Mouse (Mus musculus): ENCODE results near the gene Nudt16l1. TPM values are rescaled to one million over a fixed set of nuclear protein-coding genes. Genes with fewer than 3 reads are reported as not detected.
A peak's percentile ranks its signal among the peaks of the same experiment; 100 is the strongest.

Gene Nudt16l1
- total RNA-seq, 1 experiment = 40.0 TPM

DNA sequence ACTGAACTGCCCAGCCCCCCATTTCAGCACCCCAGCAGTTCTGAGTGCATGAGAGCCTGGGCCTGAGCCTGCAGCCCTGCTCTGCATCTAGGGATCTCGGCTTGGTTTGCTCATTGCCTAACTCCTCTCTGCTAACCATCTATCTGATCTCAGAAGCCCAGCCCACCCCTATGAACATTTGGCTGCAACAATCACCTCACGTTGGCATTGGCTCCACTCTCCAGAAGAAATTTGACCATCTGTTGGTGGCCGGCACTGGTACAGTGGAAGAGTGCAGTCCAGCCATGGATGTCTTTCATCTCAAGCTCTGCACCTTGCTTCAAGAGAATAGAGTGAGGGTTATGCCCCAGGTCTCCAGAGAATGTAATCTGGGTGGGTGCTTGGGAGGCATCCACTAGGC is 18.9 kb downstream of the Nudt16l1 start:
- H3K9ac ChIP-seq (ENCODE audit: insufficient read depth, low read depth, low read length, poor library complexity, severe bottlenecking) = no peak overlapping the region
- in situ Hi-C loops (cut with MboI; ENCODE audit: low sequenced_read_pairs in 2 of 2, unreplicated experiment in 2 of 2) = no loop called here

GRCm38 (mm10) chr16:4960260-4960659 is 21.7 kb downstream of the Nudt16l1 start:
- H3K4me1 ChIP-seq (ENCODE audit: control insufficient read depth in 2 of 2, insufficient read depth in 2 of 2, low read length in 2 of 2, poor library complexity in 1 of 2) = peaks cover 2 to 5% of the 10 kb centered on the region in 2 experiments; a peak in 1 of 4 replicates
- H3K9ac ChIP-seq (ENCODE audit: insufficient read depth, low read depth, low read length, poor library complexity, severe bottlenecking) = no peak overlapping the region
- TF ChIP-seq ZC3H11A (IDR thresholded peaks at IDR 0.05; ENCODE audit: borderline replicate concordance, low read depth, low read length) = no peak
- no peak overlapping the region for H3K4me3 ChIP-seq (ENCODE audit: insufficient read depth in 1 of 2, low read depth in 1 of 2, low read length in 2 of 2, poor library complexity in 1 of 2, severe bottlenecking in 1 of 2)
- H3K9me3 ChIP-seq (ENCODE audit: control insufficient read depth, insufficient read depth, low read depth, low read length) = no peaks in the 10 kb centered on the region
- no peak for DNase-seq (ENCODE audit: low read depth, low spot score)
- in situ Hi-C loops (cut with MboI; ENCODE audit: low sequenced_read_pairs in 2 of 2, unreplicated experiment in 2 of 2) = no loop called here
- H3K27ac ChIP-seq (ENCODE audit: insufficient read depth, low read depth, low read length, poor library complexity, severe bottlenecking) = no peak overlapping the region
- peaks cover 6% of the 10 kb centered on the region; the same call in 1 of the 2 replicates for H3K36me3 ChIP-seq (ENCODE audit: control insufficient read depth, insufficient read depth, low read length, poor library complexity, severe bottlenecking)

More for the DNA sequence above, 18.9 kb downstream of the Nudt16l1 start:
- Histone ChIP-seq H3K4me1 (ENCODE audit: control insufficient read depth in 2 of 2, insufficient read depth in 2 of 2, low read length in 2 of 2, poor library complexity in 1 of 2) (0 out of 4 replicates have a peak, but pooled peaks cover 0 to under 1% of the 10 kb centered on the region in 2 experiments), H3K27ac (ENCODE audit: insufficient read depth, low read depth, low read length, poor library complexity, severe bottlenecking) (no peak overlapping the region), H3K36me3 (ENCODE audit: control insufficient read depth, insufficient read depth, low read length, poor library complexity, severe bottlenecking) (peaks cover 12% of the 10 kb centered on the region), H3K4me3 (ENCODE audit: insufficient read depth in 1 of 2, low read depth in 1 of 2, low read length in 2 of 2, poor library complexity in 1 of 2, severe bottlenecking in 1 of 2) (no peak overlapping the region), H3K9me3 (ENCODE audit: control insufficient read depth, insufficient read depth, low read depth, low read length) (no peaks in the 10 kb centered on the region)
- TF ChIP-seq ZC3H11A (IDR thresholded peaks at IDR 0.05; ENCODE audit: borderline replicate concordance, low read depth, low read length) (no peak), MAFK (IDR thresholded peaks at IDR 0.05; ENCODE audit: insufficient read depth, low read depth, low read length) (no peak)
- DNase-seq (ENCODE audit: low read depth, low spot score) = no peak

DNA sequence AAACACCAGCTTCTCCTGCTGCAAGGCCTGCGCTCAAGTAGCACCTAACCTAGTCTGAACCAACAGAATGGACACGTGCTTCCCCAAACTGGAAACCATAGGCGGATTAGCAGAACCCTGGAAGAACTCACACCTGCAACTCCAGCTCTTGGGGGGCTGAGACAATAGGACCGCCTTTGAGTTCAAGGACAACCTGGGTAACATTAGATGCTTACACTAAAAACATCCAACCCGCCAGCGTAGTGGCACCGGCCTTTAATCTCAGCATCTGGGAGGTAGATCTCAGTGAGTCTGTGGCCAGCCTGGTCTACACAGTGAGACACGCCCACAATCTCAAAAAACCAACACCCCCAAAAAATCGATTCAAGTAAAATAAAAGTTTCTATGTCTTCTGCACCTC is 24.8 kb downstream of the Nudt16l1 start:
- in situ Hi-C loops (cut with MboI; ENCODE audit: low sequenced_read_pairs in 2 of 2, unreplicated experiment in 2 of 2) = no loop called here
- no peak overlapping the region for H3K27ac ChIP-seq (ENCODE audit: insufficient read depth, low read depth, low read length, poor library complexity, severe bottlenecking)

DNA sequence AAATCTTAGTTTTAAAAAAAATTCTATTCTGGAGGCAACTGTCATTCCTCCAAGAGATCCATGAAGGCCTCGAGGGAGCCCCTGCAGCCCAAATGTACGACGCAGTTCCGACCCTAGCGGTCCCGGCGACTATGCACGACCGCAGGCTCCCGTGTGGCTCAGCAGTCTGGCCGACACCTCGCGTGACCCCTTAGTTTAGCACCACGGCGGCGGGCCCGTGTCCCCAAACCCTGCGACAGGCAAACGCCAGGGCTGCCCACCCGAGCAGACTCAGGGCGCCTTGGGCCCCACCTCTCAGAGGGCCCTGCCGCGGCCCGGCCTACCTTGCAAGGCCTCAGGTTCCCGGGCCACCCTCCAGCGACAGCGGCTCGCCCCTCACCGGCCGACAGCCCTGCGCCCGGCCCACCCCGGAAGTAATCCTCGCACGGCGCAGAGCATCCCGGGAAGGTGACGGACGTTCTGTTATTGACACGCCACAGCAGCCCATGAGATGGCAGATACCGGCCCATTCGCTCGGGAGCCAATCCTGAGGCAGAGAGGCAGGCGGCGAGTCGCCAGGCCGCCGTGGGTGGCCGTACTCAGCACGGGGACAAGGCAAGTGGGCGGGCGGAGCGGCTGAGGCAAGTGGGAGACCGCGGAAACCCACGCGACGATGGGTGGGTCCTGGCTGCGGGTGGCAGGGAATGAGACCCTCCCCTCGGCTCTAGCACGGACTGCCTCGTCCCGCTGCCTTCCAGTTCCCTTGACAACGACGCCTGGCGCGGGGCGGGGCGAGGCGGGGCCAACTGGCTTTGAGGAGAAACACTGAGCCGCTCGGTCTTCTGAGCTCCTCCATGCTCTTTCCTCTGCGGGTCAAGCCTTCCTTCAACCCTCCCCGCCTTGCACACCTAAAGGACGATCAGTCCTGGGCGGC is 25.5 kb downstream of the Nudt16l1 start, which contains the start of gene Anks3:
Gene Anks3 (minus strand): TSS at position 409 of the 913 bp plus-strand sequence.
- Histone ChIP-seq H3K36me3 (ENCODE audit: control insufficient read depth, insufficient read depth, low read length, poor library complexity, severe bottlenecking) (no peaks in the 10 kb centered on the region), H3K9ac (ENCODE audit: insufficient read depth, low read depth, low read length, poor library complexity, severe bottlenecking) (peak within 1 kb of the TSS; percentile 77), H3K9me3 (ENCODE audit: control insufficient read depth, insufficient read depth, low read depth, low read length) (no peaks in the 10 kb centered on the region), H3K4me1 (ENCODE audit: control insufficient read depth in 2 of 2, insufficient read depth in 2 of 2, low read length in 2 of 2, poor library complexity in 1 of 2) (peaks cover 2 to 5% of the 10 kb centered on the region in 2 experiments; a peak in 1 of 4 replicates), H3K4me3 (ENCODE audit: insufficient read depth in 1 of 2, low read depth in 1 of 2, low read length in 2 of 2, poor library complexity in 1 of 2, severe bottlenecking in 1 of 2) (peak within 1 kb of the TSS; percentile 70 to 76), H3K27ac (ENCODE audit: insufficient read depth, low read depth, low read length, poor library complexity, severe bottlenecking) (peak within 1 kb of the TSS; percentile 11; the same call in 1 of the 2 replicates)
- peak; percentile 88 for DNase-seq (ENCODE audit: low read depth, low spot score)
- in situ Hi-C loops (cut with MboI; ENCODE audit: low sequenced_read_pairs in 2 of 2, unreplicated experiment in 2 of 2) = no loop called here
- TF ChIP-seq CHD2 (IDR thresholded peaks at IDR 0.05; ENCODE audit: low read depth, low read length) (0 out of 2 replicates have a peak, but pooled peaks have one; percentile 33), ZC3H11A (IDR thresholded peaks at IDR 0.05; ENCODE audit: borderline replicate concordance, low read depth, low read length) (no peak)

More for the DNA sequence above, 24.8 kb downstream of the Nudt16l1 start:
- peaks cover 2 to 5% of the 10 kb centered on the region in 2 experiments; a peak in 1 of 4 replicates for H3K4me1 ChIP-seq (ENCODE audit: control insufficient read depth in 2 of 2, insufficient read depth in 2 of 2, low read length in 2 of 2, poor library complexity in 1 of 2)
- peak overlapping the region; percentile 64 for H3K9ac ChIP-seq (ENCODE audit: insufficient read depth, low read depth, low read length, poor library complexity, severe bottlenecking)
- no peak for DNase-seq (ENCODE audit: low read depth, low spot score)
- H3K9me3 ChIP-seq (ENCODE audit: control insufficient read depth, insufficient read depth, low read depth, low read length) = no peaks in the 10 kb centered on the region
- no peaks in the 10 kb centered on the region for H3K36me3 ChIP-seq (ENCODE audit: control insufficient read depth, insufficient read depth, low read length, poor library complexity, severe bottlenecking)
- no peak for TF ChIP-seq MAFK (IDR thresholded peaks at IDR 0.05; ENCODE audit: insufficient read depth, low read depth, low read length)
- no peak for TF ChIP-seq ZC3H11A (IDR thresholded peaks at IDR 0.05; ENCODE audit: borderline replicate concordance, low read depth, low read length)
- no peak for TF ChIP-seq CHD2 (IDR thresholded peaks at IDR 0.05; ENCODE audit: low read depth, low read length)
- no peak for TF ChIP-seq HCFC1 (IDR thresholded peaks at IDR 0.05; ENCODE audit: borderline replicate concordance, insufficient read depth, low read length)
- TF ChIP-seq ZNF384 (IDR thresholded peaks at IDR 0.05; ENCODE audit: low read depth, low read length) = no peak
- H3K4me3 ChIP-seq (ENCODE audit: insufficient read depth in 1 of 2, low read depth in 1 of 2, low read length in 2 of 2, poor library complexity in 1 of 2, severe bottlenecking in 1 of 2) = peak overlapping the region; percentile 70 to 76

Measured in ES-E14 (cell line).